Mouse (Mus musculus) heart, postnatal 0 days (tissue): ENCODE data around the gene Mast4. TPM values are rescaled to one million over a fixed set of nuclear protein-coding genes. Genes with fewer than 3 reads are reported as not detected.
A peak's percentile ranks its signal among the peaks of the same experiment; 100 is the strongest.

Experiments
- ATAC-seq: fragments of 200-750 bp; cut with Nextera tagmentation; 2 replicates; pipeline ENCODE4 v1.8.0; 2017; ENCODE audit warnings: low read depth, moderate number of reproducible peaks, moderate library complexity; ENCODE audit not compliant: insufficient read depth
- DNase-seq: peaks from one replicate; pipeline ENCODE4 v3.0.0-alpha.2; 2016; ENCODE audit warnings: low spot score
- H3K27ac ChIP-seq: fragments of 300-500 bp; sonication (generic); 2 replicates; pipeline ENCODE4 v1.5.1; 2014; ENCODE audit warnings: low read depth, mild to moderate bottlenecking
- H3K27me3 ChIP-seq: fragments of 300-500 bp; sonication (generic); 2 replicates; pipeline ENCODE4 v1.6.1; 2014; ENCODE audit warnings: low read length, mixed read lengths; ENCODE audit not compliant: control insufficient read depth, insufficient read depth
- H3K36me3 ChIP-seq: fragments of 300-500 bp; sonication (generic); replicated peaks from 2 replicates; pipeline ENCODE4 v1.6.1; 2014; ENCODE audit warnings: low read length, mixed read lengths; ENCODE audit not compliant: control insufficient read depth, insufficient read depth
- H3K4me1 ChIP-seq: fragments of 300-500 bp; sonication (generic); 2 replicates; pipeline ENCODE4 v1.6.1; 2014; ENCODE audit warnings: antibody characterized with exemption; ENCODE audit not compliant: control insufficient read depth, insufficient read depth
- H3K4me2 ChIP-seq: fragments of 300-500 bp; sonication (generic); 2 replicates; pipeline ENCODE4 v1.6.1; 2014; ENCODE audit warnings: low read depth, mild to moderate bottlenecking, low read length, moderate library complexity
- H3K4me3 ChIP-seq: fragments of 300-500 bp; sonication (generic); 2 replicates; pipeline ENCODE4 v1.5.1; 2014; ENCODE audit warnings: low read depth, low read length
- H3K9ac ChIP-seq: fragments of 300-500 bp; sonication (generic); replicated peaks from 2 replicates; pipeline ENCODE4 v1.6.1; 2014; ENCODE audit warnings: low read depth, low read length, mixed read lengths
- H3K9me3 ChIP-seq: fragments of 300-500 bp; sonication (generic); replicated peaks from 2 replicates; pipeline ENCODE4 v1.6.1; 2016; ENCODE audit warnings: low read length; ENCODE audit not compliant: control insufficient read depth
- CTCF ChIP-seq: IDR thresholded peaks from 2 replicates; pipeline ENCODE4 v1.5.1; 2016; ENCODE audit warnings: antibody characterized with exemption, control low read depth, low read depth
- EP300 ChIP-seq: IDR thresholded peaks from 2 replicates; pipeline ENCODE4 v1.6.1; 2016; ENCODE audit warnings: antibody characterized with exemption, low read depth
- WGBS: fragments of 180-500 bp; shearing (Covaris S2); extraction: QIAGEN DNeasy Blood & Tissue Kit; methylation state at CpG from one replicate; pipeline ENCODE4 v1.1.7; 2014; 5-methylcytosine and 5-hydroxymethylcytosine counted together
- polyA plus RNA-seq: library from polyadenylated mRNA; unstranded; fragments of >200 nt; fragmentation: Nextera tagmentation; extraction: Ambion mirVana; gene quantifications from 2 replicates; pipeline ENCODE4 v1.2.1, GENCODE M21; 2015
- total RNA-seq: library from RNA; depleted of rRNA; stranded (reverse); fragments of >200 nt; gene quantifications from 2 replicates; pipeline ENCODE4 v1.2.3, GENCODE M21; 2014; ENCODE audit warnings: low replicate concordance

The Mast4 gene
- total and polyA plus RNA-seq, 2 experiments from 2014 or later = 26.7 to 35.5 TPM

DNA sequence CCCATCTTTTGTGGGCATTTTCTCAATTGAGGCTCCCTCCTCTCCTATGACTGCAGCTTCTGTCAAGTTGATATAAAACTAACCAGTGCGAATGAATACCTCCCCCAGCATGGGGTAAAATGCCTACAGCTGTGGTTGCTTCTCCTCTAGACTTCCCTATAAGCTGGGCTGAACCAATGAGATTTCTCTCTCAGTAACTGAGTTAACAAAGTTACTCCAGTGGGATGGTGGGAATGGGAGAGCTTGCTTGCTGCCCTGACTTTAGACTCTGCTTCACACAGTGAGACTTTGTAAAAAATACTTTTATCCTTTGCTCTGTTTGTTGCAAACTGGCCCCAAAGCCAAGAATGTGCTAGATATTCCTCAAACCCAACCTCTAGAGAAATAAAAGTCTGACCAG is 41.2 kb downstream of the Mast4 start:
- Histone ChIP-seq H3K4me3 (no peak overlapping the region), H3K4me1 (no peaks in the 10 kb centered on the region), H3K9me3 (no peaks in the 10 kb centered on the region), H3K27ac (no peak overlapping the region), H3K36me3 (no peaks in the 10 kb centered on the region), H3K27me3 (no peaks in the 10 kb centered on the region), H3K4me2 (no peak overlapping the region), H3K9ac (no peak overlapping the region)
- 70% methylated on average over 1 of the region's 1 CpGs for WGBS
- DNase-seq (no peak), ATAC-seq (no peak)
- TF ChIP-seq CTCF = no peak
- TF ChIP-seq EP300 = no peak

DNA sequence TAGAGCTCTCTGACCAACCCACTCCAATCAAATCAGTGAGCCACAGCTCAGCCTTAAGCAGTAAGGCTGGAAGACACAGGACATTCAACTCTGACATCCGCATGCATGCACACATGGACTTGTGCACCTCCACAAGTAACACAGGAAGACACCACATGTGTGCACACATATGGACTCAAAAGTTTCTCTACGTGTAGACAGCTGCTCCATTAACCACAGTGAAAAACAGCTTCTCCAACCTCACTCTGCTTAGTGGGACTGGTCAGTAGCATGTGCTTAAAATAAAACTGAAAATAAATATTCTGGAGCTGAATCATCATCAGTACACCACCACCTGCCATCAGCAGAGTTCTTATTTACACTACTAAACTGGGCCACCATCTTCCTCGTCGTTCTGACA is 43.2 kb downstream of the Mast4 start:
- no peaks in the 10 kb centered on the region for H3K36me3 ChIP-seq
- no peaks in the 10 kb centered on the region for H3K27me3 ChIP-seq
- no peak overlapping the region for H3K9ac ChIP-seq
- no peaks in the 10 kb centered on the region for H3K4me1 ChIP-seq
- DNase-seq = no peak
- H3K27ac ChIP-seq = no peak overlapping the region
- H3K4me3 ChIP-seq = no peak overlapping the region
- H3K9me3 ChIP-seq = no peaks in the 10 kb centered on the region
- no peak for ATAC-seq
- no peak for TF ChIP-seq CTCF
- TF ChIP-seq EP300 = no peak
- H3K4me2 ChIP-seq = no peak overlapping the region
- 81% methylated on average over 4 of the region's 4 CpGs for WGBS

DNA sequence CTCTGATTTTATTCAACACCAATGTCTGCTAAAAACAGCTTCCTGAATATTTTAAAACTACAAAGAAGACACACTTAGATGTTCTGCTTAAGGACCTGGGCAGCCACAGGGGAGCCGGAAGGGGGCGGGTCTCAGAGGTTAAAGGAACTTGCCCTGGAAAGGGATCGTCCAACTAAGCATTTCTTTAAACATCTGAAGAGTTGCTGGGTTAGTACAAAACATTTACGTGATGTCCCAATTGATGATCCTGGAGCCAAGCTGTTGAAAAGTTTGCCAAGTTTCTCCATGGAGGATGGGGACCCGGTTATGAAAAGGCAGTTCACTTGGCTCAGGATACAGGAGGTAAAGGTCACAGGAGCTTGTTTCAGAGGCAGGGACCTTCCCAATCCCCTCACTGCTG is 48.5 kb downstream of the Mast4 start:
- Histone ChIP-seq H3K4me3 (no peak overlapping the region), H3K9me3 (no peaks in the 10 kb centered on the region), H3K4me1 (no peaks in the 10 kb centered on the region), H3K27me3 (no peaks in the 10 kb centered on the region), H3K36me3 (no peaks in the 10 kb centered on the region), H3K27ac (no peak overlapping the region), H3K9ac (no peak overlapping the region), H3K4me2 (no peak overlapping the region)
- TF ChIP-seq EP300 (no peak), CTCF (no peak)
- WGBS = 76% methylated on average over 5 of the region's 5 CpGs
- ATAC-seq (no peak), DNase-seq (no peak)

DNA sequence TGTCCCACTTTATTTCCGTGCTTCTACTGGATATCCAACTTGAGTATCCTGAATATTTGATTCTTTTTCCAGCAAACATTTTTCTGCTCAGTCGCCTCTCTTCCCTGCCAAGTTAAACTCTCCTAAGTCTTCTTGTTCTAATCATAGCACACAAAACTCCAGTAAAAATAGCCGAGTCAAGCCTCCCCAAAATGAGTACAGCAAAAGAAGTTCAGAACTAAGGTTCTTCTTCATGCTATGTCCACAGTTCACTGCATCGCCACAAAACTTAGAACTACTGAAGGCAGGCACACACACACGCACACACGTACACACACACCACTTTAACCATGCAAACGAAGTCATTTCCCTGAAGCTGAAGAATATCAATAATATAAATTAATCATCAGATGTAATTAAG is 49.3 kb downstream of the Mast4 start:
- Histone ChIP-seq H3K27ac (no peak overlapping the region), H3K36me3 (no peaks in the 10 kb centered on the region), H3K9me3 (no peaks in the 10 kb centered on the region), H3K4me3 (no peak overlapping the region), H3K4me2 (no peak overlapping the region), H3K27me3 (no peaks in the 10 kb centered on the region), H3K9ac (no peak overlapping the region), H3K4me1 (no peaks in the 10 kb centered on the region)
- 72% methylated on average over 7 of the region's 7 CpGs for WGBS
- DNase-seq (no peak), ATAC-seq (no peak)
- TF ChIP-seq CTCF = no peak
- no peak for TF ChIP-seq EP300

DNA sequence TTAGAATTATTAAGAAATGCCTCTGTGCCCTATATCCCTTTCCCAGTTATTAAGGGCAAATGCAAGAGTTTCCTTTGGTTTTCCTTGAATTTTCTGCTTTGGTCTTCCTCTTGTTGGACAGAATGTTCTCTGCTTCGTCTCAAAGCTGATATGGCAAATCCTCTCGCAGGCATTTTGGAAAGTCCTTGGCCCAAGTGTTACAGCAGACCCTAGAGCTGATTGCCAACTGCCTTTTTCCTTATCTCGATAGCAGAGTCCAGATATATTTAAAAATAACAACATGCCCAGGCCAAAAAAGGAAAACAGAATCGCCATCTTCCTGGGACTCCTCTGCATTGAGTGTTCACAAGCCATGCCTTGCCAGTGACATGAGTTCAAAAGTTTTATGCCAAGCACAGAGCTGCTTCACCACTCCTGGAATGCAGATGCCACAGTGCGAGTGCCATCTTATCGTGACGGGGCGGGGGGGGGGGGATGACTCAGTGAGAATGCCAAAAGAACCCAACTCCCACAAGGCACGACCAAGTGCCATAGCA is 63.4 kb downstream of the Mast4 start:
- H3K4me3 ChIP-seq = no peak overlapping the region
- peak overlapping the region; percentile 23; the same call in 1 of the 2 replicates for H3K4me2 ChIP-seq
- TF ChIP-seq CTCF (no peak), EP300 (no peak)
- H3K4me1 ChIP-seq = peaks cover 10% of the 10 kb centered on the region
- no peaks in the 10 kb centered on the region for H3K36me3 ChIP-seq
- no peak overlapping the region for H3K9ac ChIP-seq
- no peaks in the 10 kb centered on the region for H3K27me3 ChIP-seq
- H3K27ac ChIP-seq = 0 out of 2 replicates have a peak overlapping the region, but pooled peaks have one; percentile 34
- ATAC-seq = peak; percentile 55
- no peaks in the 10 kb centered on the region for H3K9me3 ChIP-seq
- DNase-seq = no peak
- 19% methylated on average over 9 of the region's 9 CpGs for WGBS

DNA sequence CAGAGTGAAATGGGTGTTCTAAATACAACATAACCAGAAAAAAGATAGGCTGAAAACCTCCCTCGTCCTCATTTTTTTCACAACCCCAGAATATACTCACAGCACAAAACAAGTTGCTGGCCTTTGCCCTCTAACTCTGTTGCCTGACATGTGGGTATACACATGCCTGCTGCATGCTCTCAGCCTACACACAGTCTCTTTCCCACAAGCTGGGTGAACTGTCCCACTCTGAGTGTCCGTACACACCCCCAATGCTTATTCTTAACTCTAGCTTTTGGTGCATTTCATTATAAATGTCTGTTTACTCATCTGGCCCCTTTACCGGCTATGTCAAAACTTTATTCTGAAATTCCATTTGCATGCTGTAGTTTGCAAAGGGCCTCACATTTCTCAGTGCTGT is 71.6 kb downstream of the Mast4 start:
- Histone ChIP-seq H3K4me1 (peaks cover 8% of the 10 kb centered on the region; the same call in 1 of the 2 replicates), H3K9me3 (0 out of 2 replicates have a peak, but pooled peaks cover 3% of the 10 kb centered on the region), H3K4me2 (no peak overlapping the region), H3K27ac (no peak overlapping the region), H3K4me3 (no peak overlapping the region), H3K36me3 (no peaks in the 10 kb centered on the region), H3K9ac (no peak overlapping the region), H3K27me3 (no peaks in the 10 kb centered on the region)
- TF ChIP-seq EP300 = no peak
- TF ChIP-seq CTCF = no peak
- DNase-seq = no peak
- no peak for ATAC-seq
- WGBS = 70% methylated on average over 3 of the region's 3 CpGs
